ENCODE assay signal across 8 mouse cellular contexts in the genomic region with DNA sequence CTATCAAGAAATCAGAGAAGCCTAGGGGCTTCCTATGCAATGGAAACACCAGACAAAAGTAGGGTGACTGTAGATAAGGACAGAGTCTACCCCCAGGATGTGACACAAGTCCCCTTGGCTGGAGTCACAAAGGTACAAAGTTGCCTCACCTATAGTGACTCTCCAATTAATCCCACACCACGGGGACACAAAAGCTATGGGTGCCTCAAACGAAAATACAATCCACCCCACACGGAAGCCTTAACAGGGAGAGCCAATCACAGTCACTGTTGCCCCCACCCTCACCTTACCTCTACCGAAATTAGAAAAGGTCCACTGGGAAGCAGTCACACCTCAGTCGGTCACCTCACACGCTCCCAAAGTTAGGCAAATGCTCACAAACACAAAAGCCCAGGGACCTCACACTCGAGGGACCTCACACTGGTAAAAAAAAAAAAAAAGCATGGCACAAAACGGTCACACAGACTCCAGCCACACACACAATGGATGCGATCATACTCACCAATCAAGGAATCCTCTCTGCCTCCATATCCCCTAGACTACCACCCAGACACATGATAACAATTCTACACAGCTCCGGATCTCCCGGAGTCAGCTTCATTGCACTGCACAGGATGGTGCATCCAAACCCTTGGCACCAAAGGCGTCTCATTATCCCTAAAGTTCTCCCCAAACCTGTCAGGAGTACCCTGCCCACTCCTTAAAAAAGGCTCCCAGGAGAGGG. TPM values are rescaled to one million over a fixed set of nuclear protein-coding genes. Genes with fewer than 3 reads are reported as not detected.
DNase-seq lines count a peak whose midpoint lies in the region; ATAC-seq and TF ChIP-seq lines count a peak whose summit lies in the region.

No protein-coding gene starts in this region.

- ATAC-seq in intestine, postnatal 0 days: peak; percentile 34
- ATAC-seq in neural tube, embryonic 11.5 days (ENCODE audit: insufficient read depth, low FRiP score, low TSS enrichment): peak; percentile 54; the same call in 1 of the 2 replicates

- no peaks in the 10 kb centered on the region for H3K27me3 ChIP-seq in testis, adult 2 months (ENCODE audit: control insufficient read depth, insufficient read depth, low read length)
- H3K27me3 ChIP-seq in intestine, postnatal 0 days (replicated peaks; ENCODE audit: control insufficient read depth, insufficient read depth, low read length): no peaks in the 10 kb centered on the region
- no peaks in the 10 kb centered on the region for H3K27me3 ChIP-seq in neural tube, embryonic 11.5 days (ENCODE audit: control insufficient read depth, insufficient read depth, low read length)

- H3K4me2 ChIP-seq in intestine, postnatal 0 days (replicated peaks; ENCODE audit: low read depth): peak overlapping the region; percentile 72
- H3K4me2 ChIP-seq in neural tube, embryonic 11.5 days (ENCODE audit: low read depth): peak overlapping the region; percentile 61

- no peak overlapping the region for H3K27ac ChIP-seq in testis, adult 2 months (ENCODE audit: control insufficient read depth, insufficient read depth, low read depth, low read length)
- H3K27ac ChIP-seq in intestine, postnatal 0 days (ENCODE audit: low read depth, low read length): no peak overlapping the region
- H3K27ac ChIP-seq in neural tube, embryonic 11.5 days (ENCODE audit: low read depth, low read length): no peak overlapping the region

- peak; percentile 11 to 33 for DNase-seq in adrenal gland, adult (ENCODE audit: inconsistent age in 2 of 2, low spot score in 1 of 2)
- no peak for DNase-seq in adrenal gland, postnatal 25 days
- no peak for DNase-seq in testis, postnatal 10 days (ENCODE audit: low spot score)
- no peak for DNase-seq in neural tube, embryonic 11.5 days (ENCODE audit: low spot score)
- DNase-seq in right cerebral cortex, postnatal 10 days (ENCODE audit: low spot score in 2 of 2): no peak
- DNase-seq in left cerebral cortex, adult 18-20 months (ENCODE audit: low spot score in 2 of 2): no peak

- TF ChIP-seq POLR2A in testis, adult 2 months (IDR thresholded peaks at IDR 0.05; ENCODE audit: control insufficient read depth, low read depth, low read length): no peak

- WGBS in intestine, postnatal 0 days: 3% methylated on average over 12 of the region's 12 CpGs
- 6% methylated on average over 12 of the region's 12 CpGs for WGBS in neural tube, embryonic 11.5 days

- H3K4me1 ChIP-seq in testis, adult 2 months (ENCODE audit: control insufficient read depth, insufficient read depth, low read length): peaks cover 15% of the 10 kb centered on the region
- 0 out of 2 replicates have a peak, but pooled peaks cover 2% of the 10 kb centered on the region for H3K4me1 ChIP-seq in intestine, postnatal 0 days (replicated peaks; ENCODE audit: control insufficient read depth, insufficient read depth, low read length)
- peaks cover 16% of the 10 kb centered on the region for H3K4me1 ChIP-seq in neural tube, embryonic 11.5 days (ENCODE audit: control insufficient read depth, insufficient read depth, low read length)

- no peaks in the 10 kb centered on the region for H3K9me3 ChIP-seq in intestine, postnatal 0 days (ENCODE audit: control insufficient read depth)
- H3K9me3 ChIP-seq in neural tube, embryonic 11.5 days (ENCODE audit: control insufficient read depth, low read length): no peaks in the 10 kb centered on the region

- H3K4me3 ChIP-seq in testis, adult 2 months (ENCODE audit: control insufficient read depth, low read depth, low read length): peak overlapping the region; percentile 98
- peak overlapping the region; percentile 71 for H3K4me3 ChIP-seq in intestine, postnatal 0 days (ENCODE audit: low read depth, low read length)
- peak overlapping the region; percentile 65 for H3K4me3 ChIP-seq in neural tube, embryonic 11.5 days (ENCODE audit: low read depth, low read length)

- H3K9ac ChIP-seq in intestine, postnatal 0 days (ENCODE audit: low read depth, low read length): peak overlapping the region; percentile 70; the same call in 1 of the 2 replicates
- H3K9ac ChIP-seq in neural tube, embryonic 11.5 days (ENCODE audit: low read length): peak overlapping the region; percentile 70

- H3K36me3 ChIP-seq in testis, adult 2 months (ENCODE audit: control insufficient read depth, insufficient read depth, low read length): no peaks in the 10 kb centered on the region
- no peaks in the 10 kb centered on the region for H3K36me3 ChIP-seq in intestine, postnatal 0 days (ENCODE audit: control insufficient read depth, insufficient read depth)
- no peaks in the 10 kb centered on the region for H3K36me3 ChIP-seq in neural tube, embryonic 11.5 days (ENCODE audit: control insufficient read depth, insufficient read depth, low read length)

- no peak for TF ChIP-seq CTCF in testis, adult 2 months (IDR thresholded peaks at IDR 0.05; ENCODE audit: control insufficient read depth, insufficient read depth, insufficient replicate concordance, low read depth, low read length)
- TF ChIP-seq CTCF in intestine, postnatal 0 days (IDR thresholded peaks at IDR 0.05; ENCODE audit: low read depth): no peak

RNA-seq across cellular contexts. Expression of gene Zfp790, which starts 0.7 kb away (rescaled TPM):
- 13.7 and 18.7 TPM in 2 replicates for total RNA-seq in adrenal gland, postnatal 25 days (2021)
- polyA plus RNA-seq in testis, adult 2 months (2012; rRNA removed): 0.68 and 0.81 TPM in 2 replicates
- 4.1 and 4.3 TPM in 2 replicates for polyA plus RNA-seq in intestine, postnatal 0 days (2015; fragmentation: Nextera tagmentation; extraction: Ambion mirVana)
- 22.8 and 26.0 TPM in 2 replicates for polyA plus RNA-seq in neural tube, embryonic 11.5 days (2014; fragmentation: Nextera tagmentation; extraction: Ambion mirVana)
- 10 to 100 TPM; 23.9 to 24.1 TPM for total RNA-seq in left cerebral cortex, adult 18-20 months (2021)

RNA-seq across cellular contexts. Expression of gene Zfp30, which starts 31.4 kb away (rescaled TPM):
- total RNA-seq in adrenal gland, postnatal 25 days (2021): 3.4 and 4.4 TPM in 2 replicates
- 0.20 and 0.28 TPM in 2 replicates for polyA plus RNA-seq in testis, adult 2 months (2012; rRNA removed)
- polyA plus RNA-seq in intestine, postnatal 0 days (2015; fragmentation: Nextera tagmentation; extraction: Ambion mirVana): 1.7 and 1.9 TPM in 2 replicates
- 9.1 and 9.8 TPM in 2 replicates for polyA plus RNA-seq in neural tube, embryonic 11.5 days (2014; fragmentation: Nextera tagmentation; extraction: Ambion mirVana)
- 10 to 100 TPM; 11.7 to 12.9 TPM for total RNA-seq in left cerebral cortex, adult 18-20 months (2021)

RNA-seq across cellular contexts. Expression of gene Zfp940, which starts 38.2 kb away (rescaled TPM):
- total RNA-seq in adrenal gland, postnatal 25 days (2021): 0.90 and 1.1 TPM in 2 replicates
- polyA plus RNA-seq in testis, adult 2 months (2012; rRNA removed): 0.55 and 1.2 TPM in 2 replicates
- polyA plus RNA-seq in intestine, postnatal 0 days (2015; fragmentation: Nextera tagmentation; extraction: Ambion mirVana): 0.98 and 0.99 TPM in 2 replicates
- 12.3 and 12.4 TPM in 2 replicates for polyA plus RNA-seq in neural tube, embryonic 11.5 days (2014; fragmentation: Nextera tagmentation; extraction: Ambion mirVana)
- total RNA-seq in left cerebral cortex, adult 18-20 months (2021): 10 to 100 TPM; 20.0 to 20.9 TPM

RNA-seq across cellular contexts. Expression of gene Zfp420, which starts 44.6 kb away (rescaled TPM):
- 5.8 and 6.5 TPM in 2 replicates for total RNA-seq in adrenal gland, postnatal 25 days (2021)
- polyA plus RNA-seq in testis, adult 2 months (2012; rRNA removed): 1.0 and 1.1 TPM in 2 replicates
- 1.4 and 1.5 TPM in 2 replicates for polyA plus RNA-seq in intestine, postnatal 0 days (2015; fragmentation: Nextera tagmentation; extraction: Ambion mirVana)
- 10.7 and 12.2 TPM in 2 replicates for polyA plus RNA-seq in neural tube, embryonic 11.5 days (2014; fragmentation: Nextera tagmentation; extraction: Ambion mirVana)
- total RNA-seq in left cerebral cortex, adult 18-20 months (2021): 10 to 100 TPM; 17.6 to 18.9 TPM

RNA-seq across cellular contexts. Expression of gene Zfp84, which starts 46.9 kb away (rescaled TPM):
- 16.2 and 18.5 TPM in 2 replicates for total RNA-seq in adrenal gland, postnatal 25 days (2021)
- polyA plus RNA-seq in testis, adult 2 months (2012; rRNA removed): 1.1 TPM in 2 replicates
- 4.4 and 4.7 TPM in 2 replicates for polyA plus RNA-seq in intestine, postnatal 0 days (2015; fragmentation: Nextera tagmentation; extraction: Ambion mirVana)
- polyA plus RNA-seq in neural tube, embryonic 11.5 days (2014; fragmentation: Nextera tagmentation; extraction: Ambion mirVana): 15.3 and 19.4 TPM in 2 replicates
- total RNA-seq in left cerebral cortex, adult 18-20 months (2021): 10 to 100 TPM; 17.8 to 18.4 TPM

Comparison
In these comparisons a context has a peak if more than half of its experiments do, and no peak if none do; other contexts are left out.
1. DNase-seq: peak in adrenal gland, adult (2 of 2); none in adrenal gland, postnatal 25 days (single experiment), testis, postnatal 10 days (single experiment), neural tube, embryonic 11.5 days (single experiment), right cerebral cortex, postnatal 10 days (0 of 2) and left cerebral cortex, adult 18-20 months (0 of 2).
2. Peak in every context shown above with its lines, with median percentiles within 50 percentile points of each other: H3K4me3 ChIP-seq.